Comparison of ENCODE assay signal across 8 mouse cellular contexts in the genomic region with DNA sequence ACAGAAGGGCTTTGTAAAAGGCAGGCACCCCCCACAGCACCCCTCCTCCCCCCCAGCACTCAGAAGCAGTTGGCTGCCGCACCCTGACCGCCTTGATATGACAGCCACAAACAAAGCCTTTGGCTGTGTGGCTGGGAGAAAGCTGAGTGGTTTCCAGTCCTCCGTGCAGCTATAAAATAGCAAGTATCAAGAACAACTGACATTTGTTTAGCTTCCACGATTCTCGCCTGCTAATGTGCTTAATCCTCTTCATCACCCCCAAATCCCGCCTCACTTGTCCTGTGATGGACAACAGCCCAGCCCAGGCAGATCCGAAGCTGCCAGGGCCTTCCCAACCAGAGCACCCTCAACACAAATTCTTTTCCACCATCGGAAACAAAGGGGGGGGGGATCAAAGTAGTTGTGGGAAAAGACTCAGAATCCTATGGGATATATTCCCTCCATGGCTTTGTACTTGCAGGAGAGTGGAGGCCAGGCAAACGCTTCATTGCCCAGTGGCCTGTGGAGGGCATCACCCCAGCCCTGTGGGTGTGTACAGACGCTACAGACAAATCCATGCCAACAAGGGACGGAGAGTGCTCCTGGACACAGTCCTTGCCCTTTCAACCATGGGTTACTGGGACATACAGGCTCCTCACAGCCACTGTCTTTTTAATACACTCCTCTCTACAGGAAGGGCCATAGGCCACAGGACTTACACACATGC. TPM values are rescaled to one million over a fixed set of nuclear protein-coding genes. Genes with fewer than 3 reads are reported as not detected.
DNase-seq lines count a peak whose midpoint lies in the region; ATAC-seq lines count a peak whose summit lies in the region.
"Had no signal": no experiment of that assay in that cellular context is flagged by ENCODE, and none has a peak within 500 bp of the region (broad histone marks: within the 10 kb centered on the region; RNA-seq: fewer than 3 reads in every experiment).

No protein-coding gene starts in this region.

- DNase-seq in MEL-GATA-1-ER (ENCODE audit: extremely low read depth, low read depth) = peak; percentile 5
- DNase-seq in brain, adult 2 months (ENCODE audit: low read depth, low spot score) = peak; percentile 29
- peak; percentile 72 for DNase-seq in kidney, adult 9 months
- peak; percentile 91 for DNase-seq in midbrain, embryonic 11.5 days (ENCODE audit: low spot score, missing footprints)
- no peak for DNase-seq in urinary bladder, adult 2 months (ENCODE audit: low spot score)
- no peak for DNase-seq in gastrocnemius, adult 18-20 months (ENCODE audit: low spot score)

- H3K36me3 ChIP-seq in midbrain, embryonic 11.5 days (ENCODE audit: control insufficient read depth, insufficient read depth, low read length) = no peaks in the 10 kb centered on the region

- H3K27ac ChIP-seq in midbrain, embryonic 11.5 days (ENCODE audit: low read depth, low read length) = peak overlapping the region; percentile 37
- H3K27ac ChIP-seq: kidney, postnatal 0 days had no signal

- WGBS in midbrain, embryonic 11.5 days = 16% methylated on average over 11 of the region's 11 CpGs

- peak; percentile 77 for ATAC-seq in midbrain, embryonic 11.5 days (ENCODE audit: low FRiP score)
- ATAC-seq in erythroid progenitor cell, adult 5-6 weeks (replicated peaks; ENCODE audit: low FRiP score, poor library complexity, severe bottlenecking) = no peak

- no peaks in the 10 kb centered on the region for H3K27me3 ChIP-seq in midbrain, embryonic 11.5 days (ENCODE audit: control insufficient read depth, insufficient read depth, low read length)

- H3K4me2 ChIP-seq in midbrain, embryonic 11.5 days = no peak overlapping the region

- H3K4me1 ChIP-seq in midbrain, embryonic 11.5 days (ENCODE audit: control insufficient read depth, insufficient read depth, low read length) = peaks cover 16% of the 10 kb centered on the region

- no peaks in the 10 kb centered on the region for H3K9me3 ChIP-seq in midbrain, embryonic 11.5 days (ENCODE audit: control insufficient read depth, low read length)

- no peak overlapping the region for H3K4me3 ChIP-seq in midbrain, embryonic 11.5 days (ENCODE audit: low read depth, low read length)

- H3K9ac ChIP-seq in midbrain, embryonic 11.5 days (ENCODE audit: low read length) = peak overlapping the region; percentile 40

RNA-seq across cellular contexts. Expression of a gene that starts 47.3 kb away (rescaled TPM):
- polyA plus RNA-seq in midbrain, embryonic 11.5 days (2014; fragmentation: Nextera tagmentation; extraction: Ambion mirVana) = 17.5 and 18.1 TPM in 2 replicates
- polyA plus RNA-seq in urinary bladder, adult 2 months (2012; rRNA removed) = 0.33 and 0.41 TPM in 2 replicates
- total RNA-seq in erythroid progenitor cell, adult 5-6 weeks (2015; ENCODE audit: low replicate concordance) = not detected in 2 replicates
- 0.77 TPM in 1 of 2 replicates, not detected in the other for total RNA-seq in erythroid progenitor cell, adult 5-6 weeks (2017; ENCODE audit: low replicate concordance)
- total RNA-seq in gastrocnemius, adult 18-20 months (2021) = under 1 TPM; 0.25 to 0.31 TPM

Comparison
In these comparisons a context has a peak if more than half of its experiments do, and no peak if none do; other contexts are left out.
1. DNase-seq: peak in MEL-GATA-1-ER (single experiment), brain, adult 2 months (single experiment), kidney, adult 9 months (single experiment) and midbrain, embryonic 11.5 days (single experiment); none in urinary bladder, adult 2 months (single experiment) and gastrocnemius, adult 18-20 months (single experiment).